Mouse (Mus musculus) heart, adult 11 months (tissue): ENCODE results near the gene Tubb5.

Experiments
- DNase-seq: peaks from one replicate; pipeline ENCODE4 v3.0.0; 2022

The Tubb5 gene

DNA sequence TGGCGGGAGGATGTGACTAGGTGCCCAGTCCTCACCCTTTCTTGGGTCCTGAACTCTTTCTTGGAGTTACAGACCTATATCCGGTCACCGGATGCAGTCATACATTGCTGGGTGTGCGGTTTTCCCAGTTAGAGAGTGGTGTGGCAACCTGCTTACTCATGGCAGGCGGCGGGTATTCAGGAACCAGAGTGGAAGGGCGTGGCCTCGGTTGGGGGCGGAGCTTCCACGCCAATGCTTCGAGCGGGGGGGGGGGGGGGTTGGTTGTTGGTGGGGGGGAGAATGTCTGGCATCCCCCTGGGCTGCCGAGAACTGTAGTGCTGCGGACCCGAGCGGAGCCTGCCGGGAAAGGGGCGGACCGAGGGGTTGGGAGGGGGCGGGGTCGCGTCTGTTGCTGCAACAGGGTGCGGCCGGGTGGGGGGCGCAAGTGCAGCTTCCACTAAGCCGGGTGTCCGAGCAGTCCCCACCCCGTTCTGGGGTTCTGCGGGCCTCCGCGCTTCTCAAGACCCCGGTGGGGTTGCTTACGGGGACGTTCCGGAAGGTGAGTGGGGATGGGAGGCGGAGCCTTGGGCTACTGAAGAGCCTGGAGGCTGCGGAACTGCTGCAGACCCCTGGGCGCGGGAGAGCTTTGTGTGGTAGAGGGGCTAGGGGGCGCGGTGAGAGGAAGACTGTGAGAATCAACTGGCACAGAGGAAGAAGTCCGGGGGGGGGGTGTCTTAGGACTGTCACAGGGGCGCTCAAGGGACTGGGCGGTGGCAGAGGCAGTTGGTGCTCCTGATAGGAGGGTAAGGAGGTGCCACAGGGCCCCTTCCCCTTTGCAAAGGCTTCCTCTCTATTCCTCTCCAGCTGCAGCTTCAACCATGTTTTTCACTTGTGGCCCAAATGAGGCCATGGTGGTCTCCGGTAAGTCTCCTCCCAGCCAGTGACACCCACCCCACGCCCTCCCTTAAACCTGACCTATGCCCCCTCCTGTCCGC is 14.9 kb downstream of the Tubb5 start, which contains the start of gene Flot1:
TSS of gene Flot1 (plus strand) at position 267 of the 974 bp plus-strand sequence.
- DNase-seq, result peak; percentile 99

GRCm38 (mm10) chr17:35822564-35822963 is 15.5 kb downstream of the Tubb5 start:
- no peak for DNase-seq

- peak; percentile 100 for DNase-seq
Observed at GRCm38 (mm10) chr17:35821439-35822430, 16.4 kb downstream of the Tubb5 start, which contains the start of gene Ier3. Gene Ier3, plus strand, starts transcription at chr17:35821684.

DNA sequence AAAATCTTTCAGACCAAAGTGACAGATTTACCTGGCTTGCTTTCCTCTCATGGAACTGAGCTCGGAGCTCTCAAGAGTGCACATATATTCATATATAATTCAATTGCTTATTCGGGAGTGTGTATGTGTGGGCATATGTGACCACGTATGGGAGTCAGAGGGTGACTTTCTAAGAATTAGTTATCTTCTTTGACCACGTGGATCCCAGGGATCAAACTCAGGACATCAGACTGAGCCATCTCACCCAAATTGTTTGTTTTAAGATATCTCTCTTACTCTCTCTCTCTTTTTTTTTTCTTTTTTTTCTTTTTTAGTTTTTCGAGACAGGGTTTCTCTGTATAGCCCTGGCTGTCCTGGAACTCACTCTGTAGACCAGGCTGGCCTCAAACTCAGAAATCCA is 18.0 kb downstream of the Tubb5 start:
- no peak for DNase-seq

- no peak for DNase-seq
Observed at GRCm38 (mm10) chr17:35817226-35817625, 20.9 kb downstream of the Tubb5 start.

DNA sequence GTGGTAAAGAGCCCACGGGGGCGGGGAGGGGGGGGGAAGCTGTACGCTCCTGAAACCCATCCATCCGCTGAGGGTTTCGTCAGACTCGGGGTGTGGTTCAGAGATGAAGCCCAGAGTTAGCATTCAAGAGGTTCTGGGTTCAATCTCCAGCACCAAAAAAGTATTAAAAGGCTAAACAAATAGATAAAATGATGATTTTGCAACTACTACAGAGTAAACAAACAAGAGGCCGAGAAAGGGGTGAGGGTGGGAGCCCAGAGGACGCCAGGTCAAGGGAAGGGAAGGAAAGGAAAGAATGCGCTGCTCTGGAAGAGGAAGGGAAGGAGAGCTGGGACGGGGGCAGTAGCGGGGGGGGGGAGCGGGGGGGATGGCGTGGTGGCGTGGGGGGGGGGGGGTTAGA is 21.4 kb downstream of the Tubb5 start:
- no peak for DNase-seq

DNA sequence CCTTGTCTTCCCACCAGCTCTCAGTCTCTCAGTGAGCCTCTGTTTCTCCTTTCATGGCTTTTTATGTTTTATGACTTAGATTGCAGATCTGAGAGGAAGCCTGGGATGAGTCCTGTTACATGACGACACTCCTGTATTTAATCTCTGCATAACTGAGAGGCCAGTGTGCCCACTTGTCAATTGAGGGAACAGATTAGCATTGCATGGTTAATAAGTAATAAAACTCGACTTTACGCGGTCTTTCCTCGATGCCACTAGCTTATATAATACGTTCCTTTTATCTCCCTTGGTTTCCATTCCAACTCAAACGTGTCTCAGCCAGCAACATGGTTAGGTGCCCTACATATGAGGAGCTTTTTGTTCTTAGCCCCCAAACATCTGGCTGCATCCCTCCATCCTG is 22.3 kb downstream of the Tubb5 start:
- no peak for DNase-seq

GRCm38 (mm10) chr17:35814678-35815077 is 23.4 kb downstream of the Tubb5 start:
- DNase-seq, result peak; percentile 93

DNA sequence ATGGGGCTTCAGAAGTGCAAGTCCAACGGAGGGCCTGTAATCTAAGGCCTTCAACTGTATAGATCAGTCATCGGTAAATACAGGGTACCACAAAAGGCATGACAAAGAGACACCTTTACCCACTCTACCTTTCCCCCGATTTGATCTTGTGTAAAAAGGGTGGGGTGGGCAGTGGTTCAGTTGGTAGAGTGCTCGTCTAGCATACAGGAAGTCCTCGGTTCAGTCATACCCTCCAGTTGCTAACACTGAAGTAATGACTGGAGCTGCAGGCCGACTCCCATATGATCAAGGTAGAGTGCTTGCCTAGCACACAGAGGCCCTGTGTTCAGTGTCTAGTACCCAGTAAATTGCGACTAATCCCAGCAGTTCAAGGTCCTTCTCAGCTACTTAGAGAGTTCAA is 24.5 kb downstream of the Tubb5 start:
- DNase-seq, result no peak

DNA sequence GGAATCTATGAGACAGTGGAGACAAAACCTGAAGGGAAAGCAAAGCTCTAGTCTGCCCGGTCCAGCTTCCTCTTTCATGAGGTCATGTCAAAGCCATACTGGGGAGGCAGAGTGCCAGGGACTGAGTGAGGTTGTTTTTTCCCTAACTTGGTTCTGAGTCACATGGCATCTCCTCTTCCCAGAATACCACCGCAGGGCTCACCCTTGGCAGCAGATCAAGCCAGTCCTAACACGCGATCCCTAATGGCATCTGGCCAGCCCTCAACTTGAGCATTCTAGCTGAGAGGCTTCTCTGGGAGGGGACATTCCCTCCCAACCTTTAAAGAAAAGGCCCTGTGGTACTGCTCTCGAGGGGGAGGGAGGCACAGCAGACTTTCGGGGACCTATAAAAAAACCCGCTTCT is 24.9 kb downstream of the Tubb5 start:
- DNase-seq, result peak; percentile 100

GRCm38 (mm10) chr17:35812736-35813135 is 25.4 kb downstream of the Tubb5 start:
- no peak for DNase-seq

DNA sequence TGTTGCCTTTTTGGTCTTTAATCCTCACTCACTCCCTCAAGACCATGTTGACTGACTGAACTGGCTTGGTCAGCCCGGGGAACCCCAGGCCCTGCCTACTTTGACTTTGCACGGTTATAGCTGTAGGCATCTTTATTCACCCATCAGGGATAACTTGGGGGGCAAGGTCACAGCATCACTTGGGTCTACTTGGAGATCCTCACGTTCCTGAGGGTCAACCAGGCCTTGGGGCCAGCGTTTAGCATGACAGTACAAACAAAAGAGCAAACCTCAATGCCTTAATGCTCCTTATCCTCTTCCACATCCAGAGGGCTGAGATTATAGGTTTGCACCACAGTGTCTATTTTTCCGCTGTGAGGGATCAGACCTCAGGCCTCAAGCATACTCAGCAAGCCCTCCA is 25.8 kb downstream of the Tubb5 start:
- DNase-seq, result no peak

GRCm38 (mm10) chr17:35810900-35811648 is 27.0 kb downstream of the Tubb5 start:
- peak; percentile 94 for DNase-seq

DNA sequence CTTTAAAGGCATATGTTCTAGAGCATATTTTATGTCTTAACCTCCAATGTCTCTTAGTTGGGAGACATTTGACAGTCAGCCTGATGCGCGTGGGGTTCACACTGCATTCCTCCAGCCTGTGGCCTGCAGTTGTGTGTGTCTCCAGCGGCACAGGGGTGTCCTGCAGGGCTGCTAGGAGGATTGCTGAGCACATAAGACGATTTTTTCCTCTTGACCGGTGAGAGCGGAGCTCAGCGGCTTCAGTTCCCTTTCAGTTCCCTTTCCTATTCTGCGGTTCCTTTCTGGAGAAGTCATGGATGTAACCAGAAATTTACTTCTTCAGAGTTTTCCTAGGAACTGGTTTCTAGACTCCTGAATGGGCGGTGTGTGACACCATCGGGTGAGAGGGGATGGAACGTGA is 28.7 kb downstream of the Tubb5 start:
- DNase-seq, result peak; percentile 92

DNA sequence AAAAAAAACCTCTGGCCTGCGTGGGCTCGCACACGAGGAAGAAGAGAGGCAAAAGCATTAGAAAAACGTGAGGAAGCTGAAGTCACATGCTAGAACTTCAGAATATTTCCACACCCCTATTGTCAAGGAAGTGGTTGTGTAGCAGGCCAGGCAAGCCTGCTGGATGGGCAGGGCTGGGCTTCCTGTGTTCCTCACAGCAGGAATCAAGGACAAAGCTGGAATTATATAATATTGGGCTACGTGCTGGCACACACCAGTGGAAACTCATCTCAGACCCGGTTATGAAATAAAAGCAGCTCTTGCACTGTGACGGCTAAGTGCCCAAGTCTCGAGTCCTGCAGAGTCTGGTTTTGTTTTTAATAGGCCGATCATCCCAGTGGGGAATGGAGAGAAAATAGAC is 30.0 kb downstream of the Tubb5 start:
- DNase-seq, result peak; percentile 100

GRCm38 (mm10) chr17:35803858-35804399 is 34.2 kb downstream of the Tubb5 start:
- DNase-seq, result no peak

DNA sequence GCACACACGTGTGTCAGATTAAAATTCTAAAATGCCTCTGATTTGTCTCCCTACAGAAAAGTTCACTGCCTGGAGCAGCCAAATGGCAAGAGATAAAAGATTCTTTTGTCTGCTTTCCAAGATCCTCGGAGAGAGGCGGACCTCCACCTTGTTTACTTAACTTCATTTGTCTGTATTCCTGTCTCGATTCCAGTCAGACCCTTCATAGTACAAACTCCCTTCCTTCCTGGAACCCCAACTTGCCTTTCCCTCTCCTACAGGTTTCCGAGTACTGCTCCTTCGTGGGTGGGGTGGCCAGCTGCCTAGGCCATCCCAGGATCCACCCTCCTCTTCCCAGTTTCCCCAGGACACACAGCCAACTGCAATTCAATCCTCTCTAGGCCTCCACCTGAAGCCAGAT is 35.1 kb downstream of the Tubb5 start:
- peak; percentile 97 for DNase-seq

DNA sequence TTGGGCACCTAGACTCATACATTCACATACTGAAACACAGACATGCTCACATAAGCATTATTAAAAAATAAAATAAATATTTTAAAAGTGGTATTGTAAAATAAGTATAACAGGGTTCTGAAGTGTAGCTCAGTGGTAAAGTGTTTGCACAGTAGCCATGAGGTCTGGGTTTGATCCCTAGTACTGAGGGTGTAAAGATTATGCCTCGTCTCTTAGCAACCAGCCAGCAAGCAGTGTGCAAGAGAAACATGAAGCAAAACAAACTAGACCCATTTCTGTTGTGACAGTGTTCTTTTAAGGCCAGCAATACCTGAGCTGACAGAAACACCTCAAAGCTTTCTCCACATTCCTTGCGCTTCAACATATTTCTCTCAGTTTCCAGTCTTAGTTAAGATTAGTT is 37.2 kb downstream of the Tubb5 start:
- no peak for DNase-seq

GRCm38 (mm10) chr17:35796835-35797234 is 41.3 kb downstream of the Tubb5 start:
- DNase-seq, result no peak

DNA sequence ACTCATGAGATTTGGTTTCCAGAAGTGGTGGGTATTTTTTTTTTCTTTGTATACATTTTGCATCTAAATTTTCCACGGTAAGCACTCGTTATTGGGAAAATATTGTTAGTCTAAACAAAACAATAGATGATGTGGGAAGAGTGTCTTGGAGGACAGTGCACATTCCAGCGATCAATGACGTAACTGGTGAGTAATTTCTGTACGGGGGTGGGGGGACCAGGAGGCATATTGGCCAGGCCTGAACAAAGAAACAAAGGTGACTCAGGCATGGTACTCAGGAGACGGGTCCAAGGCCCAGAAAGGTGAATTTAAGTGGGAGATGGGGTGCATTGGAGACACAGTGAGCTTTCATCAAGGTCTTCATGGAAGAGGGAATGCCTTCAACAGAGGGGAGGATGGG is 42.5 kb downstream of the Tubb5 start:
- no peak for DNase-seq

GRCm38 (mm10) chr17:35795099-35795498 is 43.0 kb downstream of the Tubb5 start:
- DNase-seq, result no peak

DNA sequence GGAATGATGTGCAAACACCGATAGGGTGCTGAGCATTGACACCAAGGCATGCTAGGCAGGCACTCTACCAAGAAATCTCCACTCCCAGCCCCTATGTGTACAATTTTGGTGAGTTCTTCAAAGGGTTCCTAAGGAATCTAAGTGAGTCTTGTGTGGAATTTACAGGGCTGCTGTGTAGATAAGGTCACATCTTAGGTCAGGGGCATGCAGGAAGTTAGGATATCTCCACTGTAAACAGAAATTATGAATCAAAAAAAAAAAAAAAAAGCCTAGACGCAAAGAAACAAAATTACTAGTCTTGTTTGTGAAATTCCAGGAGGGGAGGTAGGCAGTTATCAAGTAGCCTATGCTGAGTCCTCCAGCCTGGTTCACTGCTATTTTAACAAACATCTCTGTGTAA is 45.3 kb downstream of the Tubb5 start:
- DNase-seq, result no peak
